Mouse (Mus musculus) lung, postnatal 4 days (tissue): ENCODE data around the gene Ttll11.
A peak's percentile ranks its signal among the peaks of the same experiment; 100 is the strongest.

Experiments
- DNase-seq, 2 experiments: peaks; one replicate each; pipeline ENCODE4 v3.0.0; 2021

Gene Ttll11

GRCm38 (mm10) chr2:35816056-35816661, 163.6 kb downstream of the Ttll11 start:
- no peak for DNase-seq

GRCm38 (mm10) chr2:35812561-35812933, 167.2 kb downstream of the Ttll11 start:
- DNase-seq = no peak

- DNase-seq = peak; percentile 12 to 42
Observed at GRCm38 (mm10) chr2:35811801-35812560, 167.7 kb downstream of the Ttll11 start.

GRCm38 (mm10) chr2:35810027-35810426, 169.7 kb downstream of the Ttll11 start:
- DNase-seq = no peak

GRCm38 (mm10) chr2:35809141-35809540, 170.6 kb downstream of the Ttll11 start:
- DNase-seq = no peak

GRCm38 (mm10) chr2:35805881-35806280, 173.8 kb downstream of the Ttll11 start:
- no peak for DNase-seq

GRCm38 (mm10) chr2:35803095-35803494, 176.6 kb downstream of the Ttll11 start:
- no peak for DNase-seq

GRCm38 (mm10) chr2:35801759-35802158, 178.0 kb downstream of the Ttll11 start:
- no peak for DNase-seq

- DNase-seq = no peak
Observed at GRCm38 (mm10) chr2:35799073-35799472, 180.6 kb downstream of the Ttll11 start.

GRCm38 (mm10) chr2:35797998-35798397, 181.7 kb downstream of the Ttll11 start:
- DNase-seq = no peak

GRCm38 (mm10) chr2:35789362-35790326, 190.1 kb downstream of the Ttll11 start:
- DNase-seq = no peak

- no peak for DNase-seq
Observed at GRCm38 (mm10) chr2:35785877-35786276, 193.8 kb downstream of the Ttll11 start.

- no peak for DNase-seq
Observed at GRCm38 (mm10) chr2:35783368-35783767, 196.3 kb downstream of the Ttll11 start.

- DNase-seq = no peak
Observed at GRCm38 (mm10) chr2:35779266-35779665, 200.4 kb downstream of the Ttll11 start.

GRCm38 (mm10) chr2:35776935-35777334, 202.8 kb downstream of the Ttll11 start:
- DNase-seq = no peak

GRCm38 (mm10) chr2:35775651-35776055, 204.1 kb downstream of the Ttll11 start:
- peak; percentile 32 to 70 for DNase-seq

- no peak for DNase-seq
Observed at GRCm38 (mm10) chr2:35770541-35770940, 209.2 kb downstream of the Ttll11 start.

- no peak for DNase-seq
Observed at GRCm38 (mm10) chr2:35769398-35769797, 210.3 kb downstream of the Ttll11 start.

- DNase-seq = no peak
Observed at GRCm38 (mm10) chr2:35768538-35769238, 211.0 kb downstream of the Ttll11 start.

- no peak for DNase-seq
Observed at GRCm38 (mm10) chr2:35767834-35768537, 211.7 kb downstream of the Ttll11 start.

GRCm38 (mm10) chr2:35764328-35764727, 215.4 kb downstream of the Ttll11 start:
- peak in 1 of 2 experiments; percentile 52 for DNase-seq

- no peak for DNase-seq
Observed at GRCm38 (mm10) chr2:35763818-35764217, 215.9 kb downstream of the Ttll11 start.
